Mouse (Mus musculus) G1E-ER4 (cell line): Measurements from ENCODE around the gene Zrsr2. TPM values are rescaled to one million over a fixed set of nuclear protein-coding genes. Genes with fewer than 3 reads are reported as not detected.

Source experiments
- GATA1 ChIP-seq: IDR thresholded peaks from one replicate; pipeline ENCODE4 v1.8.0; 2012; ENCODE audit warnings: low read length, inconsistent platforms
- polyA plus RNA-seq: library from polyadenylated mRNA; stranded (reverse); fragments of >175 nt; gene quantifications from 2 replicates; pipeline ENCODE4 v1.2.3, GENCODE M21; 2012

Gene Zrsr2
- polyA plus RNA-seq = 29.4 and 32.0 TPM in 2 replicates

- TF ChIP-seq GATA1 = no peak
Observed at GRCm38 (mm10) chrX:163958467-163958875, at the start of gene Zrsr2. TSS of gene Zrsr2 (minus strand) at chrX:163958661.

- no peak for TF ChIP-seq GATA1
Observed at GRCm38 (mm10) chrX:164004809-164005208, 46.3 kb upstream of the Zrsr2 start.

- TF ChIP-seq GATA1 = no peak
Observed at GRCm38 (mm10) chrX:163999848-164000247, 41.4 kb upstream of the Zrsr2 start.

GRCm38 (mm10) chrX:163996754-163997153 is 38.3 kb upstream of the Zrsr2 start:
- TF ChIP-seq GATA1 = no peak

GRCm38 (mm10) chrX:163987718-163988374 is 29.4 kb upstream of the Zrsr2 start:
- no peak for TF ChIP-seq GATA1

- TF ChIP-seq GATA1 = no peak
Observed at GRCm38 (mm10) chrX:163982129-163982528, 23.7 kb upstream of the Zrsr2 start.

- TF ChIP-seq GATA1 = no peak
Observed at GRCm38 (mm10) chrX:163981500-163981899, 23.0 kb upstream of the Zrsr2 start.

- TF ChIP-seq GATA1 = no peak
Observed at GRCm38 (mm10) chrX:163981092-163981491, 22.6 kb upstream of the Zrsr2 start.

GRCm38 (mm10) chrX:163957803-163958466 is 526 bp downstream of the Zrsr2 start:
- no peak for TF ChIP-seq GATA1

- TF ChIP-seq GATA1 = no peak
Observed at GRCm38 (mm10) chrX:163957381-163957780, 1.1 kb downstream of the Zrsr2 start.

GRCm38 (mm10) chrX:163951618-163952017 is 6.8 kb downstream of the Zrsr2 start:
- TF ChIP-seq GATA1 = no peak

- TF ChIP-seq GATA1 = no peak
Observed at GRCm38 (mm10) chrX:163944381-163944780, 14.1 kb downstream of the Zrsr2 start.

GRCm38 (mm10) chrX:163938587-163938986 is 19.9 kb downstream of the Zrsr2 start:
- no peak for TF ChIP-seq GATA1

- TF ChIP-seq GATA1 = no peak
Observed at GRCm38 (mm10) chrX:163934731-163935130, 23.7 kb downstream of the Zrsr2 start.

GRCm38 (mm10) chrX:163929550-163929949 is 28.9 kb downstream of the Zrsr2 start:
- TF ChIP-seq GATA1 = no peak

- TF ChIP-seq GATA1 = no peak
Observed at GRCm38 (mm10) chrX:163912791-163913190, 45.7 kb downstream of the Zrsr2 start.

GRCm38 (mm10) chrX:163909381-163909780 is 49.1 kb downstream of the Zrsr2 start:
- TF ChIP-seq GATA1 = no peak
